Mouse (Mus musculus): ENCODE measurements around the gene Tsfm. TPM values are rescaled to one million over a fixed set of nuclear protein-coding genes. Genes with fewer than 3 reads are reported as not detected.
"Not testable (repeated sequence)": the region's sequence is repeated elsewhere in the genome, so short reads cannot be mapped to it uniquely, and the experiment has no call there.

Gene Tsfm
- polyA plus RNA-seq (2015; fragmentation: Nextera tagmentation; extraction: Ambion mirVana), result 65.7 and 75.6 TPM in 2 replicates

GRCm38 (mm10) chr10:127030336-127031296 is at the start of gene Tsfm:
TSS of gene Tsfm (minus strand) at chr10:127030840.
- Histone ChIP-seq H3K9me3 (replicated peaks) (no peaks in the 10 kb centered on the region), H3K4me3 (replicated peaks) (peak within 1 kb of the TSS; percentile 90), H3K27ac (peak within 1 kb of the TSS; percentile 50), H3K9ac (peak within 1 kb of the TSS; percentile 92), H3K36me3 (peaks cover 38% of the 10 kb centered on the region), H3K4me1 (replicated peaks) (peaks cover 13% of the 10 kb centered on the region), H3K4me2 (peak within 1 kb of the TSS; percentile 97), H3K27me3 (no peaks in the 10 kb centered on the region)
- DNase-seq (peak; percentile 82), ATAC-seq (ENCODE audit: low read depth) (peak; percentile 86)
- 6% methylated on average over 55 of the region's 56 CpGs for WGBS (ENCODE audit: insufficient replicate concordance)

GRCm38 (mm10) chr10:127079665-127080391 is 49.2 kb upstream of the Tsfm start:
- H3K27ac ChIP-seq, result no peak overlapping the region
- ATAC-seq (ENCODE audit: low read depth) (no peak), DNase-seq (no peak)
- H3K27me3 ChIP-seq, result peaks cover 88% of the 10 kb centered on the region
- no peaks in the 10 kb centered on the region; the same call in 1 of the 2 replicates for H3K36me3 ChIP-seq
- H3K4me1 ChIP-seq (replicated peaks), result peaks cover 78% of the 10 kb centered on the region
- peak overlapping the region; percentile 36; the same call in 1 of the 2 replicates for H3K9ac ChIP-seq
- H3K9me3 ChIP-seq (replicated peaks), result no peaks in the 10 kb centered on the region
- H3K4me3 ChIP-seq (replicated peaks), result peak overlapping the region; percentile 49
- H3K4me2 ChIP-seq, result peak overlapping the region; percentile 70
- 37% methylated on average over 64 of the region's 70 CpGs for WGBS (ENCODE audit: insufficient replicate concordance)

- Histone ChIP-seq H3K27ac (no peak overlapping the region), H3K27me3 (peaks cover 87% of the 10 kb centered on the region), H3K9ac (peak overlapping the region; percentile 36), H3K9me3 (replicated peaks) (no peaks in the 10 kb centered on the region), H3K4me3 (replicated peaks) (peak overlapping the region; percentile 49), H3K4me2 (peak overlapping the region; percentile 70), H3K4me1 (replicated peaks) (peaks cover 79% of the 10 kb centered on the region), H3K36me3 (no peaks in the 10 kb centered on the region; the same call in 1 of the 2 replicates)
- WGBS (ENCODE audit: insufficient replicate concordance), result 3% methylated on average over 35 of the region's 49 CpGs
- no peak for ATAC-seq (ENCODE audit: low read depth)
- DNase-seq, result no peak
These were observed 48.3 kb upstream of the Tsfm start for GRCm38 (mm10) chr10:127078677-127079575.

- DNase-seq, result no peak
- Histone ChIP-seq H3K9ac (no peak overlapping the region), H3K27ac (no peak overlapping the region), H3K4me1 (replicated peaks) (peaks cover 79% of the 10 kb centered on the region), H3K4me3 (replicated peaks) (no peak overlapping the region), H3K36me3 (no peaks in the 10 kb centered on the region; the same call in 1 of the 2 replicates), H3K4me2 (peak overlapping the region; percentile 70; the same call in 1 of the 2 replicates), H3K9me3 (replicated peaks) (no peaks in the 10 kb centered on the region), H3K27me3 (peaks cover 80% of the 10 kb centered on the region)
- 38% methylated on average over 12 of the region's 12 CpGs for WGBS (ENCODE audit: insufficient replicate concordance)
- no peak for ATAC-seq (ENCODE audit: low read depth)
These were observed 47.5 kb upstream of the Tsfm start for GRCm38 (mm10) chr10:127078001-127078676.

DNA sequence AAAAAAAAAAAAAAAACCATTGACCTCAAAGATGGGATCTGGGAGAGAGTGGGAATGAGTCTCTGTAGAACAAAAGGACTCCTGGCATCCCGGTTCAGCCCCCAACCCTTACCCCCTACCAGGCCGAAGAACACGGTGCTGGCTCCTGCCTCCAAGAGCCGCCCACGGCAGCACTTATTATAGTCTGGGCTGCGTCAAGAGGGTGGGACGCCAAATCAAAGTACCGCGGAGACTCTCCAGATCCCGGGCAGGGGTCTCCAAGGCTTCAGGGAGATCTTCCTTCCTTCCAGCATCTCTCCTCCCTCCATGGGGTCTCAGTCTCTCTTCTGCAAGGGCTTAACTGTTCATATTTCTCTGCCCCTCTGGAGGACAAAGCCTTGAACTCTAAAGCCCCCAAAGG is 46.9 kb upstream of the Tsfm start:
- Histone ChIP-seq H3K4me3 (replicated peaks) (no peak overlapping the region), H3K27ac (no peak overlapping the region), H3K4me1 (replicated peaks) (peaks cover 76% of the 10 kb centered on the region), H3K9me3 (replicated peaks) (no peaks in the 10 kb centered on the region), H3K36me3 (no peaks in the 10 kb centered on the region; the same call in 1 of the 2 replicates), H3K4me2 (no peak overlapping the region), H3K27me3 (peaks cover 73% of the 10 kb centered on the region), H3K9ac (no peak overlapping the region)
- DNase-seq (no peak), ATAC-seq (ENCODE audit: low read depth) (no peak)
- 53% methylated on average over 10 of the region's 10 CpGs for WGBS (ENCODE audit: insufficient replicate concordance)

DNA sequence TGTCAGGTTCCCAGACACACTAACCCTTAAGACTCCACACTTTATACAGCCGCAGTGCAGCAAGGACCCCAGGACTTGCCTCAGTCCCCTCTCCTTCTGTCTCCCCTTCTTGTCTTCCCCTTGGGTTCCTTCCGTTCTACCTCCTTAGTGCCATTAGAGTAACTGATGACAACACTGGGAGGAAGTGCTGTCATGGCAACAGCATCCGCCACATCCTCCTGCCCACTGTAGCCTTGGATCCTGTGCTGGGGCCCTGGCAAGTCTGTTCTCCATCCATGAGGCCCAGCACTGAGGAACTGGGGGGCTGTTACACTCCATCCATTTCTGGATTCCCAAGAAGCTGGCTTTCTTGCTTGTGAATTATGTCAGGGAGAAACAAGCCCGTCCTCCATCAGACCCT is 45.4 kb upstream of the Tsfm start:
- peaks cover 67% of the 10 kb centered on the region for H3K4me1 ChIP-seq (replicated peaks)
- H3K9me3 ChIP-seq (replicated peaks), result no peaks in the 10 kb centered on the region
- no peaks in the 10 kb centered on the region; the same call in 1 of the 2 replicates for H3K36me3 ChIP-seq
- 24% methylated on average over 4 of the region's 4 CpGs for WGBS (ENCODE audit: insufficient replicate concordance)
- H3K4me3 ChIP-seq (replicated peaks), result peak overlapping the region; percentile 21
- peak overlapping the region; percentile 40; the same call in 1 of the 2 replicates for H3K9ac ChIP-seq
- ATAC-seq (ENCODE audit: low read depth) (peak; percentile 5; the same call in 1 of the 2 replicates), DNase-seq (no peak)
- H3K27me3 ChIP-seq, result peaks cover 59% of the 10 kb centered on the region
- H3K27ac ChIP-seq, result no peak overlapping the region
- H3K4me2 ChIP-seq, result peak overlapping the region; percentile 52

GRCm38 (mm10) chr10:127075651-127076050 is 45.0 kb upstream of the Tsfm start:
- DNase-seq, result no peak
- Histone ChIP-seq H3K27me3 (peaks cover 55% of the 10 kb centered on the region), H3K4me2 (peak overlapping the region; percentile 52), H3K4me3 (replicated peaks) (peak overlapping the region; percentile 21), H3K9ac (peak overlapping the region; percentile 40; the same call in 1 of the 2 replicates), H3K36me3 (no peaks in the 10 kb centered on the region; the same call in 1 of the 2 replicates), H3K4me1 (replicated peaks) (peaks cover 67% of the 10 kb centered on the region), H3K27ac (no peak overlapping the region), H3K9me3 (replicated peaks) (no peaks in the 10 kb centered on the region)
- 15% methylated on average over 8 of the region's 8 CpGs for WGBS (ENCODE audit: insufficient replicate concordance)
- no peak for ATAC-seq (ENCODE audit: low read depth)

DNA sequence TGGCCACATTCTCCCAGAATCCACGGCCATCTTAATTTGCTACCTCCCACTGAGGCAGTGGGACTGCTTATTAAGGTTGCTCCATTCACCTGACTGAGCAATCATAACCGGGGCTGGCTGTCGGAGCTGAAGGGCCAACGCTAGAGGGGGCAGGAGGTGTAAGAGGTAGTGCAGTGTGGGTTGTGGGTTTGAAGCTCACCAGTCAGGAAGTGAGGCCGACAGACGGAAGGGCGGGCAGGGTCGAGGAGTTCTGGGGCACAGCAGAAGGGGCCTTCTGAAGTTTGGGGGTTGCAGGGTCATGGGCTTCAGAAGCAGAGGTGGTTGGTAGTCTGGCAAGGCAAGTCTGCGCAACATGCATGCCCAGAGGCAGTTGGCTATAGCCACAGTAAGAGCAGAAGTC is 44.4 kb upstream of the Tsfm start, which contains the start of gene Agap2:
Gene Agap2 (plus strand): TSS at position 205 of the 400 bp plus-strand sequence.
- 22% methylated on average over 9 of the region's 9 CpGs for WGBS (ENCODE audit: insufficient replicate concordance)
- no peak for ATAC-seq (ENCODE audit: low read depth)

DNA sequence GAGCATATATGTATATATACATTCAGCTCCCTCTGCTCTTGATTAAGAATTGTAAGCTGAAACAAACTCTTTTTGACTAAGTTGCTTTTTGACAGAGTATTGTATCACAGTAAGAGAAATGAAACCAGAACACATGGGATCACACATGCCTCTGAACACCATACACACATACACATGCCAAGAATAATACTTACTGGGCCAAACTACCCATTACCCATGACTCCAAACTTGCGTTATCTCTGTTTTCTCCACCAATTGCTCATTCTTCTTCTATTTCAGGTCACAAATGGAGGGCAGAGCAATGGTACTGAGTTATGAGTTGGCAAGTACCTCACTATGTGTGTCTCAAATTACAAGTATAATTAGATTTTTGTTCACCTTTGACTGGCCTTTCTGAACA is 43.3 kb upstream of the Tsfm start:
- H3K9me3 ChIP-seq (replicated peaks), result no peaks in the 10 kb centered on the region
- no peak overlapping the region for H3K9ac ChIP-seq
- H3K4me2 ChIP-seq, result no peak overlapping the region
- no peaks in the 10 kb centered on the region for H3K36me3 ChIP-seq
- H3K27ac ChIP-seq, result no peak overlapping the region
- H3K4me3 ChIP-seq (replicated peaks), result no peak overlapping the region
- peaks cover 63% of the 10 kb centered on the region for H3K4me1 ChIP-seq (replicated peaks)
- ATAC-seq (ENCODE audit: low read depth), result no peak
- no peak for DNase-seq
- WGBS (ENCODE audit: insufficient replicate concordance), result 88% methylated on average over 1 of the region's 1 CpGs
- peaks cover 38% of the 10 kb centered on the region for H3K27me3 ChIP-seq

More for the DNA sequence above, 44.4 kb upstream of the Tsfm start, which contains the start of gene Agap2:
- Histone ChIP-seq H3K27ac (no peak within 1 kb of the TSS), H3K9me3 (replicated peaks) (no peaks in the 10 kb centered on the region), H3K4me3 (replicated peaks) (peak within 1 kb of the TSS; percentile 21), H3K4me2 (peak within 1 kb of the TSS; percentile 52), H3K36me3 (no peaks in the 10 kb centered on the region; the same call in 1 of the 2 replicates), H3K9ac (peak within 1 kb of the TSS; percentile 40; the same call in 1 of the 2 replicates), H3K27me3 (peaks cover 49% of the 10 kb centered on the region), H3K4me1 (replicated peaks) (peaks cover 63% of the 10 kb centered on the region)
- no peak for DNase-seq

DNA sequence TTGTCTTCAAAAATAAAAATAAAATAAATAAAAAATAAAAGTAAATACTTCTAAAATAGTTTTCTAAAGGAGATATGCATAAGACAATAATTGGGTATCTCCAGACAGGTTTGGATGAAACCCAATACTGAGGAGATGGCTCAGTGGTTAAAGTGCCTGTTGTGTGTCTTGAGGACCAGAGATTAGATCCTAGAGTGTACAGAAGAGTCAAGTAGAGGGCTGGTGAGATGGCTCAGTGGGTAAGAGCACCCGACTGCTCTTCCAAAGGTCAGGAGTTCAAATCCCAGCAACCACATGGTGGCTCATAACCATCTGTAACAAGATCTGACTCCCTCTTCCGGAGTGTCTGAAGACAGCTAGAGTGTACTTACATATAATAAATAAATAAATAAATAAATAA is 42.3 kb upstream of the Tsfm start:
- H3K9ac ChIP-seq; H3K27ac ChIP-seq; H3K4me3 ChIP-seq (replicated peaks); H3K36me3 ChIP-seq; H3K9me3 ChIP-seq (replicated peaks); DNase-seq; ATAC-seq (ENCODE audit: low read depth); H3K4me2 ChIP-seq: not testable (repeated sequence)
- Histone ChIP-seq H3K27me3 (peaks cover 28% of the 10 kb centered on the region), H3K4me1 (replicated peaks) (peaks cover 63% of the 10 kb centered on the region)
- 61% methylated on average over 2 of the region's 2 CpGs for WGBS (ENCODE audit: insufficient replicate concordance)
